Mouse (Mus musculus) kidney, postnatal 0 days (tissue): Measurements from ENCODE around the gene Zbtb11. TPM values are rescaled to one million over a fixed set of nuclear protein-coding genes. Genes with fewer than 3 reads are reported as not detected.
A peak's percentile ranks its signal among the peaks of the same experiment; 100 is the strongest.

Experiments used
- ATAC-seq: fragments of 200-750 bp; cut with Nextera tagmentation; replicated peaks from 2 replicates; pipeline ENCODE4 v1.8.0; 2017; ENCODE audit warnings: low read depth, moderate number of reproducible peaks, moderate TSS enrichment, moderate library complexity; ENCODE audit not compliant: low FRiP score
- DNase-seq: peaks from one replicate; pipeline ENCODE4 v3.0.0-alpha.2; 2016; ENCODE audit warnings: low spot score
- H3K27ac ChIP-seq: fragments of 300-500 bp; sonication (generic); 2 replicates; pipeline ENCODE4 v1.5.1; 2014; ENCODE audit warnings: mild to moderate bottlenecking
- H3K27me3 ChIP-seq: fragments of 300-500 bp; sonication (generic); 2 replicates; pipeline ENCODE4 v1.6.1; 2014; ENCODE audit warnings: low read length, mixed read lengths; ENCODE audit not compliant: insufficient read depth
- H3K36me3 ChIP-seq: fragments of 300-500 bp; sonication (generic); 2 replicates; pipeline ENCODE4 v1.6.1; 2014; ENCODE audit warnings: low read length, mixed read lengths; ENCODE audit not compliant: insufficient read depth
- H3K4me1 ChIP-seq: fragments of 300-500 bp; sonication (generic); replicated peaks from 2 replicates; pipeline ENCODE4 v1.6.1; 2014; ENCODE audit warnings: antibody characterized with exemption, low read length, mixed read lengths; ENCODE audit not compliant: insufficient read depth
- H3K4me2 ChIP-seq: fragments of 300-500 bp; sonication (generic); 2 replicates; pipeline ENCODE4 v1.6.1; 2014; ENCODE audit warnings: mild to moderate bottlenecking, low read length, moderate library complexity, mixed read lengths
- H3K4me3 ChIP-seq: fragments of 300-500 bp; sonication (generic); replicated peaks from 2 replicates; pipeline ENCODE4 v1.5.1; 2014; ENCODE audit warnings: low read depth, low read length
- H3K9ac ChIP-seq: fragments of 300-500 bp; sonication (generic); 2 replicates; pipeline ENCODE4 v1.6.1; 2014; ENCODE audit warnings: low read depth, low read length
- H3K9me3 ChIP-seq: fragments of 300-500 bp; sonication (generic); replicated peaks from 2 replicates; pipeline ENCODE4 v1.6.1; 2016; ENCODE audit warnings: low read length, inconsistent platforms, mixed read lengths
- CTCF ChIP-seq: IDR thresholded peaks from 2 replicates; pipeline ENCODE4 v1.5.1; 2016; ENCODE audit warnings: antibody characterized with exemption, low read depth, mild to moderate bottlenecking, moderate library complexity
- WGBS: fragments of 180-500 bp; shearing (Covaris S2); extraction: QIAGEN DNeasy Blood & Tissue Kit; methylation state at CpG from one replicate; pipeline ENCODE4 v1.1.7; 2014; 5-methylcytosine and 5-hydroxymethylcytosine counted together
- polyA plus RNA-seq: library from polyadenylated mRNA; unstranded; fragments of >200 nt; fragmentation: Nextera tagmentation; extraction: Ambion mirVana; gene quantifications from 2 replicates; pipeline ENCODE4 v1.2.1, GENCODE M21; 2015

The Zbtb11 gene
- polyA plus RNA-seq, 1 experiment from 2014 or later: 12.1 TPM

GRCm38 (mm10) chr16:56012789-56013743 lies 39.4 kb downstream of the Zbtb11 start:
- Histone ChIP-seq H3K27me3 (no peaks in the 10 kb centered on the region), H3K9me3 (no peaks in the 10 kb centered on the region), H3K9ac (no peak overlapping the region), H3K27ac (no peak overlapping the region), H3K4me1 (no peaks in the 10 kb centered on the region), H3K4me3 (no peak overlapping the region), H3K4me2 (no peak overlapping the region), H3K36me3 (peaks cover 9% of the 10 kb centered on the region)
- 87% methylated on average over 10 of the region's 10 CpGs for WGBS
- DNase-seq (no peak), ATAC-seq (peak; percentile 57)
- TF ChIP-seq CTCF: 0 out of 2 replicates have a peak, but pooled peaks have one; percentile 1

DNA sequence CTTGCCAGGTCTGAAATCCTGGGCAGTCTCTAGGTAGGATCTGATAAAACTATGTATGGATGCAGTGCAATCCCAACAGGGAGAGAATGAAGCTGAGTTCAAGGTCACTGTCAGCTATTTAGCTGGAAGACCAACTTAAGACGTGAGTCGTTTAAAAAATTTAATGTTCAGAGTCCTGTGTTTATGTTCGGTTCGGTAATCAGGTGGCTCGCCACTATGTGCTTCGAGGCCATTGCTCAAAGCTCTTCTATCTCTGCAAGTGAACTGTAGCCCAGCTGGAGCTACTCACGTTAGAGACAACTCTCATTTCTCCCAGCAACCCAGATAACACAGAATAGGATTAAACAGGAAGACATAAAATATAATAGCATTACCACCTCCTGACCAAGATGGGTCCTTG lies 40.4 kb downstream of the Zbtb11 start:
- Histone ChIP-seq H3K27ac (no peak overlapping the region), H3K4me1 (no peaks in the 10 kb centered on the region), H3K36me3 (peaks cover 17% of the 10 kb centered on the region), H3K4me3 (no peak overlapping the region), H3K27me3 (no peaks in the 10 kb centered on the region), H3K4me2 (no peak overlapping the region), H3K9me3 (no peaks in the 10 kb centered on the region), H3K9ac (no peak overlapping the region)
- WGBS: 64% methylated on average over 7 of the region's 7 CpGs
- no peak for TF ChIP-seq CTCF
- ATAC-seq (no peak), DNase-seq (peak; percentile 24)

DNA sequence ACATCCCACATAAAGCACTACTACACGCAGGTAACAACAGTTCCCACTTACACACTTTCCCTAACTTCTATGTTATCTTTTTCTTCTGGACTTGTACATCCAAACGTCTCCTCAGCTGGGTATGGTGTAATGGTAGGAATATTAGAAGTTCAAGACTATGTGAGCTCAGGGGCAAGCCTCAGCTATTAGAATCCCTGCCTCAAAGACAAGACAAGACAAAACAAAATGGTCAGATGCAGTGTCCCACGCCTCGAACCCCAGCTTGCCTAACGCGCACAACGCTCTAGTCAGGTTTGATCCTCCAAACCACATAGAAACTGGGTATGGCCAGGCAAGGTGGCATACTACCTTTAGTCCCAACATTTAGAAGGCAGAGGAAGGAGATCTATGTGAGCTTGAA lies 46.0 kb downstream of the Zbtb11 start:
- Histone ChIP-seq H3K36me3 (peaks cover 22% of the 10 kb centered on the region), H3K27ac (no peak overlapping the region)
- no peak for ATAC-seq

GRCm38 (mm10) chr16:56027854-56028629 lies 54.4 kb downstream of the Zbtb11 start:
- H3K27me3 ChIP-seq: no peaks in the 10 kb centered on the region
- H3K4me2 ChIP-seq: peak overlapping the region; percentile 81
- TF ChIP-seq CTCF: no peak
- H3K4me1 ChIP-seq: peaks cover 8% of the 10 kb centered on the region; the same call in 1 of the 2 replicates
- DNase-seq (no peak), ATAC-seq (no peak)
- H3K27ac ChIP-seq: no peak overlapping the region
- no peaks in the 10 kb centered on the region for H3K9me3 ChIP-seq
- 26% methylated on average over 12 of the region's 12 CpGs for WGBS
- H3K9ac ChIP-seq: peak overlapping the region; percentile 96
- H3K36me3 ChIP-seq: peaks cover 7% of the 10 kb centered on the region
- H3K4me3 ChIP-seq: peak overlapping the region; percentile 92

More for the DNA sequence above, 46.0 kb downstream of the Zbtb11 start:
- Histone ChIP-seq H3K4me2 (no peak overlapping the region), H3K4me3 (no peak overlapping the region), H3K9ac (no peak overlapping the region), H3K9me3 (no peaks in the 10 kb centered on the region), H3K27me3 (no peaks in the 10 kb centered on the region), H3K4me1 (no peaks in the 10 kb centered on the region)
- no peak for DNase-seq
- no peak for TF ChIP-seq CTCF
- WGBS: 96% methylated on average over 7 of the region's 7 CpGs

- WGBS: under 1% methylated on average over 55 of the region's 62 CpGs
- peaks cover 8% of the 10 kb centered on the region; the same call in 1 of the 2 replicates for H3K4me1 ChIP-seq
- H3K4me2 ChIP-seq: peak overlapping the region; percentile 81
- TF ChIP-seq CTCF: no peak
- DNase-seq (peak; percentile 66), ATAC-seq (peak; percentile 88)
- no peaks in the 10 kb centered on the region for H3K9me3 ChIP-seq
- no peaks in the 10 kb centered on the region for H3K27me3 ChIP-seq
- H3K36me3 ChIP-seq: peaks cover 11% of the 10 kb centered on the region
- H3K4me3 ChIP-seq: peak overlapping the region; percentile 92
- H3K27ac ChIP-seq: peak overlapping the region; percentile 94
- peak overlapping the region; percentile 96 for H3K9ac ChIP-seq
Measured at GRCm38 (mm10) chr16:56028722-56029551, 55.3 kb downstream of the Zbtb11 start.
